Mouse (Mus musculus): Measurements from ENCODE around the gene Exoc4. TPM values are rescaled to one million over a fixed set of nuclear protein-coding genes. Genes with fewer than 3 reads are reported as not detected.

Exoc4 gene
- polyA plus RNA-seq, 1 experiment from 2014 or later = 11.7 TPM

GRCm38 (mm10) chr6:33755976-33756375, 507.1 kb downstream of the Exoc4 start:
- TF ChIP-seq CTCF (IDR thresholded peaks at IDR 0.05) (no peak), EP300 (IDR thresholded peaks at IDR 0.05) (no peak)

GRCm38 (mm10) chr6:33761557-33761956, 512.7 kb downstream of the Exoc4 start:
- H3K27ac ChIP-seq (ENCODE audit: low read length) = no peak overlapping the region
- ATAC-seq (no peak), DNase-seq (ENCODE audit: low spot score) (no peak)
- no peak overlapping the region for H3K9ac ChIP-seq (replicated peaks; ENCODE audit: low read depth)
- H3K9me3 ChIP-seq (ENCODE audit: low read length) = no peaks in the 10 kb centered on the region
- H3K4me1 ChIP-seq (ENCODE audit: insufficient read depth, low read depth, low read length) = no peaks in the 10 kb centered on the region
- no peak overlapping the region for H3K4me2 ChIP-seq (replicated peaks; ENCODE audit: low read depth, low read length)
- H3K36me3 ChIP-seq (ENCODE audit: insufficient read depth, low read length) = no peaks in the 10 kb centered on the region
- TF ChIP-seq EP300 (IDR thresholded peaks at IDR 0.05) (no peak), CTCF (IDR thresholded peaks at IDR 0.05) (no peak)
- H3K27me3 ChIP-seq (replicated peaks; ENCODE audit: insufficient read depth, low read length) = no peaks in the 10 kb centered on the region
- no peak overlapping the region for H3K4me3 ChIP-seq (ENCODE audit: low read depth, low read length)

More at GRCm38 (mm10) chr6:33755976-33756375, 507.1 kb downstream of the Exoc4 start:
- Histone ChIP-seq H3K27me3 (replicated peaks; ENCODE audit: insufficient read depth, low read length) (no peaks in the 10 kb centered on the region), H3K4me1 (ENCODE audit: insufficient read depth, low read depth, low read length) (no peaks in the 10 kb centered on the region), H3K36me3 (ENCODE audit: insufficient read depth, low read length) (no peaks in the 10 kb centered on the region), H3K9ac (replicated peaks; ENCODE audit: low read depth) (no peak overlapping the region), H3K4me2 (replicated peaks; ENCODE audit: low read depth, low read length) (no peak overlapping the region), H3K9me3 (ENCODE audit: low read length) (no peaks in the 10 kb centered on the region), H3K4me3 (ENCODE audit: low read depth, low read length) (no peak overlapping the region), H3K27ac (ENCODE audit: low read length) (no peak overlapping the region)
- no peak for ATAC-seq
- no peak for DNase-seq (ENCODE audit: low spot score)
- 77% methylated on average over 5 of the region's 5 CpGs for WGBS

GRCm38 (mm10) chr6:33763245-33763644, 514.4 kb downstream of the Exoc4 start:
- ATAC-seq = no peak
- no peak overlapping the region for H3K4me3 ChIP-seq (ENCODE audit: low read depth, low read length)
- H3K4me1 ChIP-seq (ENCODE audit: insufficient read depth, low read depth, low read length) = no peaks in the 10 kb centered on the region
- H3K4me2 ChIP-seq (replicated peaks; ENCODE audit: low read depth, low read length) = no peak overlapping the region
- no peaks in the 10 kb centered on the region for H3K27me3 ChIP-seq (replicated peaks; ENCODE audit: insufficient read depth, low read length)
- H3K27ac ChIP-seq (ENCODE audit: low read length) = no peak overlapping the region
- no peaks in the 10 kb centered on the region for H3K36me3 ChIP-seq (ENCODE audit: insufficient read depth, low read length)
- 77% methylated on average over 4 of the region's 4 CpGs for WGBS
- TF ChIP-seq CTCF (IDR thresholded peaks at IDR 0.05) = no peak
- TF ChIP-seq EP300 (IDR thresholded peaks at IDR 0.05) = no peak
- no peak overlapping the region for H3K9ac ChIP-seq (replicated peaks; ENCODE audit: low read depth)
- H3K9me3 ChIP-seq (ENCODE audit: low read length) = no peaks in the 10 kb centered on the region
- DNase-seq (ENCODE audit: low spot score) = no peak

GRCm38 (mm10) chr6:33763970-33764369, 515.1 kb downstream of the Exoc4 start:
- Histone ChIP-seq H3K9me3 (ENCODE audit: low read length) (no peaks in the 10 kb centered on the region), H3K9ac (replicated peaks; ENCODE audit: low read depth) (no peak overlapping the region), H3K36me3 (ENCODE audit: insufficient read depth, low read length) (no peaks in the 10 kb centered on the region), H3K4me1 (ENCODE audit: insufficient read depth, low read depth, low read length) (no peaks in the 10 kb centered on the region), H3K27me3 (replicated peaks; ENCODE audit: insufficient read depth, low read length) (no peaks in the 10 kb centered on the region), H3K27ac (ENCODE audit: low read length) (no peak overlapping the region), H3K4me3 (ENCODE audit: low read depth, low read length) (no peak overlapping the region), H3K4me2 (replicated peaks; ENCODE audit: low read depth, low read length) (no peak overlapping the region)
- 53% methylated on average over 3 of the region's 3 CpGs for WGBS
- DNase-seq (ENCODE audit: low spot score) (no peak), ATAC-seq (no peak)
- TF ChIP-seq CTCF (IDR thresholded peaks at IDR 0.05) = no peak
- no peak for TF ChIP-seq EP300 (IDR thresholded peaks at IDR 0.05)

- no peak overlapping the region for H3K9ac ChIP-seq (replicated peaks; ENCODE audit: low read depth)
- no peak for TF ChIP-seq EP300 (IDR thresholded peaks at IDR 0.05)
- TF ChIP-seq CTCF (IDR thresholded peaks at IDR 0.05) = no peak
- no peak overlapping the region for H3K4me3 ChIP-seq (ENCODE audit: low read depth, low read length)
- DNase-seq (ENCODE audit: low spot score) = no peak
- ATAC-seq = no peak
- H3K27ac ChIP-seq (ENCODE audit: low read length) = no peak overlapping the region
- 50% methylated on average over 3 of the region's 3 CpGs for WGBS
- H3K9me3 ChIP-seq (ENCODE audit: low read length) = no peaks in the 10 kb centered on the region
- H3K36me3 ChIP-seq (ENCODE audit: insufficient read depth, low read length) = no peaks in the 10 kb centered on the region
- H3K27me3 ChIP-seq (replicated peaks; ENCODE audit: insufficient read depth, low read length) = no peaks in the 10 kb centered on the region
- no peak overlapping the region for H3K4me2 ChIP-seq (replicated peaks; ENCODE audit: low read depth, low read length)
- no peaks in the 10 kb centered on the region for H3K4me1 ChIP-seq (ENCODE audit: insufficient read depth, low read depth, low read length)
Measured at GRCm38 (mm10) chr6:33769251-33769650, 520.4 kb downstream of the Exoc4 start.

- no peaks in the 10 kb centered on the region for H3K36me3 ChIP-seq (ENCODE audit: insufficient read depth, low read length)
- H3K4me3 ChIP-seq (ENCODE audit: low read depth, low read length) = no peak overlapping the region
- 65% methylated on average over 2 of the region's 2 CpGs for whole genome bisulfite sequencing
- TF ChIP-seq EP300 (IDR thresholded peaks at IDR 0.05) (no peak), CTCF (IDR thresholded peaks at IDR 0.05) (no peak)
- no peaks in the 10 kb centered on the region for H3K27me3 ChIP-seq (replicated peaks; ENCODE audit: insufficient read depth, low read length)
- H3K4me2 ChIP-seq (replicated peaks; ENCODE audit: low read depth, low read length) = no peak overlapping the region
- no peak overlapping the region for H3K9ac ChIP-seq (replicated peaks; ENCODE audit: low read depth)
- no peaks in the 10 kb centered on the region for H3K9me3 ChIP-seq (ENCODE audit: low read length)
- DNase-seq (ENCODE audit: low spot score) = no peak
- H3K27ac ChIP-seq (ENCODE audit: low read length) = no peak overlapping the region
- no peaks in the 10 kb centered on the region for H3K4me1 ChIP-seq (ENCODE audit: insufficient read depth, low read depth, low read length)
- no peak for ATAC-seq
Measured at GRCm38 (mm10) chr6:33770021-33770420, 521.1 kb downstream of the Exoc4 start.

All from lung, postnatal 0 days (tissue).